Mouse (Mus musculus): ENCODE results near the gene Emc8.

The Emc8 gene

GRCm38 (mm10) chr8:120633665-120634271 lies 34.6 kb downstream of the Emc8 start:
- peak in 1 of 2 experiments; percentile 38 for DNase-seq

GRCm38 (mm10) chr8:120632969-120633664 lies 35.3 kb downstream of the Emc8 start:
- no peak for DNase-seq

- DNase-seq = no peak
These were observed 36.7 kb downstream of the Emc8 start for GRCm38 (mm10) chr8:120631441-120632375.

- DNase-seq = no peak
These were observed 37.5 kb downstream of the Emc8 start for GRCm38 (mm10) chr8:120630848-120631247.

- DNase-seq = no peak
These were observed 38.3 kb downstream of the Emc8 start for GRCm38 (mm10) chr8:120630031-120630430.

- DNase-seq = peak; percentile 84 to 88
These were observed 41.1 kb downstream of the Emc8 start for GRCm38 (mm10) chr8:120627298-120627697.

- DNase-seq = no peak
These were observed 41.9 kb downstream of the Emc8 start for GRCm38 (mm10) chr8:120626461-120626860.

GRCm38 (mm10) chr8:120623608-120624007 lies 44.8 kb downstream of the Emc8 start:
- DNase-seq = no peak

GRCm38 (mm10) chr8:120622161-120622560 lies 46.2 kb downstream of the Emc8 start:
- DNase-seq = no peak

GRCm38 (mm10) chr8:120620441-120620840 lies 47.9 kb downstream of the Emc8 start:
- DNase-seq = no peak

GRCm38 (mm10) chr8:120619235-120620180 lies 48.9 kb downstream of the Emc8 start:
- no peak for DNase-seq

GRCm38 (mm10) chr8:120618110-120618509 lies 50.3 kb downstream of the Emc8 start:
- DNase-seq = peak; percentile 77 to 83

GRCm38 (mm10) chr8:120616663-120617626 lies 51.4 kb downstream of the Emc8 start:
- DNase-seq = no peak

GRCm38 (mm10) chr8:120614491-120614890 lies 53.9 kb downstream of the Emc8 start:
- DNase-seq = no peak

- DNase-seq = no peak
These were observed 57.5 kb downstream of the Emc8 start for GRCm38 (mm10) chr8:120610824-120611223.

- DNase-seq = peak; percentile 82 to 88
These were observed 60.5 kb downstream of the Emc8 start for GRCm38 (mm10) chr8:120607885-120608284.

- no peak for DNase-seq
These were observed 60.9 kb downstream of the Emc8 start for GRCm38 (mm10) chr8:120607460-120607859.

Measured in cerebellum, postnatal 25 days (tissue).